ENCODE assay signal across 19 mouse cellular contexts in the genomic region with DNA sequence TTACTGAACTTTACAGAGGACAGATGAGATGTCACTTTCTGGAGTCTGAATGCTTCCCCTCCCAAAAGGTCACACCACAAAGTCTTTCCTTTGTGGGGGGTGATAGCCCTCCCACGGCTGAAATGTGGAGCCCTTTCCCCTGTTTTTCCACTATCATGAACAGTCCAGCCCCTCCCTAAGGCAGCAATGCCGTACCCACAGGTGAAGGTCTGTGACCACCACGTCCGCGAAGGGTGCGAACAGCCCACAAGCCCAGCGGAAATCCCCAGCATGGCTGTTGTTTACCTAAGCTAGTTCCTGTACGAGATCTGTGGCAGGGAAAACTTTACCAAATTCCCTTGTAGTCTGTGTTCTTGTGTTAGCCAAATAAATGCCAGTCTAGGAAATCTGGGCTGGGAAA. TPM values are rescaled to one million over a fixed set of nuclear protein-coding genes. Genes with fewer than 3 reads are reported as not detected.
DNase-seq lines count a peak whose midpoint lies in the region; ATAC-seq and TF ChIP-seq lines count a peak whose summit lies in the region.
"Had no signal": no experiment of that assay in that cellular context is flagged by ENCODE, and none has a peak within 500 bp of the region (broad histone marks: within the 10 kb centered on the region; RNA-seq: fewer than 3 reads in every experiment).

No protein-coding gene starts in this region.

- no peaks in the 10 kb centered on the region for H3K36me3 ChIP-seq in spleen, adult 2 months (ENCODE audit: control insufficient read depth, insufficient read depth, low read length)
- no peaks in the 10 kb centered on the region for H3K36me3 ChIP-seq in splenic B cell, adult 2 months (ENCODE audit: control insufficient read depth, insufficient read depth, low read length, poor library complexity, severe bottlenecking)
- H3K36me3 ChIP-seq in forebrain, embryonic 12.5 days (replicated peaks): no peaks in the 10 kb centered on the region
- H3K36me3 ChIP-seq: heart, embryonic 10.5 days; kidney, embryonic 15.5 days; limb, embryonic 15.5 days; neural tube, embryonic 13.5 days had no signal

- no peaks in the 10 kb centered on the region for H3K9me3 ChIP-seq in forebrain, embryonic 12.5 days
- H3K9me3 ChIP-seq: heart, embryonic 10.5 days; kidney, embryonic 15.5 days; limb, embryonic 15.5 days; neural tube, embryonic 13.5 days had no signal

- 23% methylated on average over 8 of the region's 8 CpGs for WGBS in spleen, adult 2 months
- 86% methylated on average over 8 of the region's 8 CpGs for WGBS in forebrain, embryonic 12.5 days

- H3K27me3 ChIP-seq in spleen, adult 2 months (ENCODE audit: control insufficient read depth, insufficient read depth, low read length): no peaks in the 10 kb centered on the region
- H3K27me3 ChIP-seq in splenic B cell, adult 2 months (ENCODE audit: control insufficient read depth, insufficient read depth, low read length, poor library complexity, severe bottlenecking): no peaks in the 10 kb centered on the region
- no peaks in the 10 kb centered on the region for H3K27me3 ChIP-seq in forebrain, embryonic 12.5 days
- H3K27me3 ChIP-seq: kidney, embryonic 15.5 days; limb, embryonic 15.5 days; neural tube, embryonic 13.5 days had no signal

- peak overlapping the region; percentile 92 for H3K27ac ChIP-seq in spleen, adult 2 months (ENCODE audit: insufficient read depth, low read length)
- no peak overlapping the region for H3K27ac ChIP-seq in forebrain, embryonic 12.5 days
- H3K27ac ChIP-seq: heart, embryonic 10.5 days; kidney, embryonic 15.5 days; limb, embryonic 15.5 days; neural tube, embryonic 13.5 days had no signal

- peaks cover 28% of the 10 kb centered on the region; the same call in 1 of the 2 replicates for H3K4me1 ChIP-seq in spleen, adult 2 months (ENCODE audit: control insufficient read depth, insufficient read depth, insufficient read length)
- no peaks in the 10 kb centered on the region for H3K4me1 ChIP-seq in forebrain, embryonic 12.5 days
- H3K4me1 ChIP-seq: heart, embryonic 10.5 days; kidney, embryonic 15.5 days; limb, embryonic 15.5 days; neural tube, embryonic 13.5 days had no signal

- ATAC-seq in hematopoietic stem cell, adult 5-6 weeks (replicated peaks in 1 of 2; ENCODE audit: insufficient read depth in 1 of 2, low FRiP score in 2 of 2, low TSS enrichment in 1 of 2, low read depth in 1 of 2, poor library complexity in 2 of 2, severe bottlenecking in 2 of 2): peak; percentile 14 to 51
- no peak for ATAC-seq in forebrain, embryonic 12.5 days (ENCODE audit: low FRiP score)
- ATAC-seq: hindbrain, embryonic 16.5 days; liver, postnatal 0 days; midbrain, embryonic 16.5 days had no signal

- no peak for TF ChIP-seq CTCF in spleen, adult 2 months (IDR thresholded peaks at IDR 0.05; ENCODE audit: extremely low read depth, insufficient read depth, insufficient read length, insufficient replicate concordance)

- H3K9ac ChIP-seq in forebrain, embryonic 12.5 days: no peak overlapping the region
- H3K9ac ChIP-seq: kidney, embryonic 15.5 days; limb, embryonic 15.5 days; liver, postnatal 0 days; neural tube, embryonic 13.5 days had no signal

- H3K4me2 ChIP-seq in forebrain, embryonic 12.5 days: no peak overlapping the region
- H3K4me2 ChIP-seq: kidney, embryonic 15.5 days; limb, embryonic 15.5 days; neural tube, embryonic 13.5 days had no signal

- no peak for TF ChIP-seq POLR2A in spleen, adult 2 months (IDR thresholded peaks at IDR 0.05; ENCODE audit: low read depth, low read length)

- peak in 1 of 2 experiments; percentile 68 for DNase-seq in spleen, adult 2 months (ENCODE audit: low read depth in 1 of 2, low spot score in 2 of 2)
- no peak for DNase-seq in spleen, adult 12 weeks (ENCODE audit: low spot score)
- peak; percentile 57 for DNase-seq in splenic B cell, adult 2 months (ENCODE audit: low read depth, low spot score)
- DNase-seq in yolk sac, embryonic 10.5 days (ENCODE audit: low spot score): no peak
- no peak for DNase-seq in kidney, adult 9 months
- DNase-seq: adrenal gland, postnatal 36 days; cerebellum, postnatal 36 days; gastrocnemius, postnatal 25 days; heart, postnatal 14 days; liver, postnatal 0 days; right cerebral cortex, postnatal 4 days had no signal

- no peak overlapping the region for H3K4me3 ChIP-seq in spleen, adult 2 months (ENCODE audit: extremely low read depth, insufficient read depth, insufficient read length)
- no peak overlapping the region for H3K4me3 ChIP-seq in forebrain, embryonic 12.5 days (replicated peaks)
- H3K4me3 ChIP-seq: heart, embryonic 10.5 days; kidney, embryonic 15.5 days; limb, embryonic 15.5 days; neural tube, embryonic 13.5 days had no signal

RNA-seq across cellular contexts. Expression of a gene that starts 20.6 kb away (rescaled TPM):
- polyA plus RNA-seq in spleen, adult 2 months (2012; rRNA removed): 48.7 and 57.4 TPM in 2 replicates
- 157 and 201 TPM in 2 replicates for total RNA-seq in hematopoietic stem cell, adult 5-6 weeks (2017)
- 86.1 and 90.2 TPM in 2 replicates for polyA plus RNA-seq in forebrain, embryonic 12.5 days (2016; fragmentation: Nextera tagmentation; extraction: Ambion mirVana)

RNA-seq across cellular contexts. Expression of a gene that starts 23.5 kb away (rescaled TPM):
- polyA plus RNA-seq in spleen, adult 2 months (2012; rRNA removed): 284 and 346 TPM in 2 replicates
- 43.3 and 48.6 TPM in 2 replicates for total RNA-seq in hematopoietic stem cell, adult 5-6 weeks (2017)
- polyA plus RNA-seq in forebrain, embryonic 12.5 days (2016; fragmentation: Nextera tagmentation; extraction: Ambion mirVana): 13.3 and 14.7 TPM in 2 replicates

RNA-seq across cellular contexts. Expression of a gene that starts 38.9 kb away (rescaled TPM):
- polyA plus RNA-seq in spleen, adult 2 months (2012; rRNA removed): 0.94 and 1.1 TPM in 2 replicates
- 0.30 and 0.50 TPM in 2 replicates for total RNA-seq in hematopoietic stem cell, adult 5-6 weeks (2017)
- 0.86 and 2.2 TPM in 2 replicates for polyA plus RNA-seq in forebrain, embryonic 12.5 days (2016; fragmentation: Nextera tagmentation; extraction: Ambion mirVana)

RNA-seq across cellular contexts. Expression of a gene that starts 48.4 kb away (rescaled TPM):
- 8.5 and 9.2 TPM in 2 replicates for polyA plus RNA-seq in spleen, adult 2 months (2012; rRNA removed)
- 8.7 and 18.4 TPM in 2 replicates for total RNA-seq in hematopoietic stem cell, adult 5-6 weeks (2017)
- 32.3 and 36.4 TPM in 2 replicates for polyA plus RNA-seq in forebrain, embryonic 12.5 days (2016; fragmentation: Nextera tagmentation; extraction: Ambion mirVana)

RNA-seq across cellular contexts. Expression of a gene that starts 54.0 kb away (rescaled TPM):
- 67.9 and 83.7 TPM in 2 replicates for polyA plus RNA-seq in spleen, adult 2 months (2012; rRNA removed)
- 56.2 and 56.8 TPM in 2 replicates for total RNA-seq in hematopoietic stem cell, adult 5-6 weeks (2017)
- 170 and 172 TPM in 2 replicates for polyA plus RNA-seq in forebrain, embryonic 12.5 days (2016; fragmentation: Nextera tagmentation; extraction: Ambion mirVana)

Comparison
In these comparisons a context has a peak if more than half of its experiments do, and no peak if none do; other contexts are left out.
1. RNA of a gene that starts 23.5 kb away (polyA plus RNA-seq): 284 to 346 TPM in spleen, adult 2 months; 13.3 to 14.7 TPM in forebrain, embryonic 12.5 days; every median in the first group is over 10 times any median in the second.